Mouse (Mus musculus) C2C12 (cell line): ENCODE measurements around the gene Rtl1.

ENCODE experiments used
- CEBPB ChIP-seq: IDR thresholded peaks from one replicate; pipeline ENCODE4 v1.6.1; 2011; ENCODE audit warnings: low read depth, mild to moderate bottlenecking, control low read depth, moderate library complexity
- CTCF ChIP-seq: IDR thresholded peaks from one replicate; pipeline ENCODE4 v1.5.1; 2011; ENCODE audit not compliant: control insufficient read depth, insufficient read depth, insufficient read length
- FOSL1 ChIP-seq: IDR thresholded peaks from one replicate; pipeline ENCODE4 v1.8.0; 2011; ENCODE audit warnings: mild to moderate bottlenecking, low read length; ENCODE audit not compliant: poor library complexity, insufficient read depth, severe bottlenecking
- MAX ChIP-seq: IDR thresholded peaks from one replicate; pipeline ENCODE4 v1.6.1; 2011; ENCODE audit warnings: mild to moderate bottlenecking, control low read depth
- MYOG ChIP-seq: IDR thresholded peaks from one replicate; pipeline ENCODE4 v1.6.1; 2011; ENCODE audit not compliant: control insufficient read depth, insufficient read length; ENCODE audit errors: extremely low read depth
- USF1 ChIP-seq: IDR thresholded peaks from one replicate; pipeline ENCODE4 v1.6.1; 2011; ENCODE audit warnings: low read depth, mild to moderate bottlenecking, control low read depth, moderate library complexity

DNA sequence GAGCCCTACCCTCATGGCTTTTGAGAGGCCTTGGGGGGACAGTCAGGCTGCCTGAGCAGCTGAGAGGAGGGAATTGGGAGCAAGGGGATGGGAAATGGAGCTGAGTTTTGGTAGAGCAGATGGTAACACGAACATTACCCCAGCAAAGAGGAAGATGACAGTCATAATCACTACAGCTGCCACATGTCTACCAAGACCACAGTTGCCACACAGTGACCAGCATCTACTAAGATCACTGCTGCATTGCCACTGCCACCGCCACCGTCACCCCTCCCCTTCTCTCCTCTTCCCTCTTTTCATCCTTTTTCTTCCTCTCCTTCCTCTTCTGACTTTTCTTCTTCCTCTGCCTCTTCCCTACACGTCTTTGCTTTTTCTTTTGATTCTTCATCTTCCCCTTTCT, 27.9 kb downstream of the Rtl1 start:
- TF ChIP-seq CTCF (no peak), USF1 (no peak), MAX (no peak), FOSL1 (no peak), CEBPB (no peak), MYOG (no peak)
